ENCODE assay signal across 20 mouse cellular contexts in genomic region chr3:69910073-69910472, GRCm38 (mm10). TPM values are rescaled to one million over a fixed set of nuclear protein-coding genes. Genes with fewer than 3 reads are reported as not detected.
"Had no signal": no experiment of that assay in that cellular context is flagged by ENCODE, and none has a peak within 500 bp of the region (broad histone marks: within the 10 kb centered on the region; RNA-seq: fewer than 3 reads in every experiment).

No protein-coding gene starts in this region.

- H3K4me2 ChIP-seq: limb, embryonic 12.5 days; limb, embryonic 15.5 days; liver, embryonic 11.5 days; midbrain, embryonic 13.5 days; neural tube, embryonic 13.5 days; stomach, embryonic 15.5 days had no signal

- H3K27me3 ChIP-seq: limb, embryonic 12.5 days; limb, embryonic 15.5 days; midbrain, embryonic 13.5 days; neural tube, embryonic 13.5 days; stomach, embryonic 15.5 days had no signal

- H3K9ac ChIP-seq: limb, embryonic 12.5 days; limb, embryonic 15.5 days; liver, embryonic 14.5 days; liver, postnatal 0 days; midbrain, embryonic 13.5 days; neural tube, embryonic 13.5 days; stomach, embryonic 15.5 days had no signal

- H3K36me3 ChIP-seq: limb, embryonic 12.5 days; limb, embryonic 15.5 days; midbrain, embryonic 10.5 days; midbrain, embryonic 13.5 days; neural tube, embryonic 13.5 days; stomach, embryonic 15.5 days had no signal

- H3K4me3 ChIP-seq: limb, embryonic 12.5 days; limb, embryonic 15.5 days; midbrain, embryonic 10.5 days; midbrain, embryonic 13.5 days; myocyte; neural tube, embryonic 13.5 days; stomach, embryonic 15.5 days had no signal

- ATAC-seq: liver, postnatal 0 days; midbrain, embryonic 13.5 days; midbrain, embryonic 16.5 days had no signal

- H3K27ac ChIP-seq: limb, embryonic 12.5 days; limb, embryonic 15.5 days; liver, embryonic 14.5 days; midbrain, embryonic 10.5 days; midbrain, embryonic 13.5 days; neural tube, embryonic 13.5 days; stomach, embryonic 15.5 days had no signal

- DNase-seq: kidney, adult 11 months; kidney, adult 9 months; kidney, postnatal 14 days; kidney, postnatal 4 days; left cerebral cortex, postnatal 4 days; liver, postnatal 0 days; retina, postnatal 1 day; right cerebral cortex, postnatal 25 days; spleen, adult 18-20 months; thymus, postnatal 25 days had no signal

- H3K9me3 ChIP-seq: limb, embryonic 12.5 days; limb, embryonic 15.5 days; midbrain, embryonic 10.5 days; midbrain, embryonic 13.5 days; neural tube, embryonic 13.5 days; stomach, embryonic 15.5 days had no signal

- H3K4me1 ChIP-seq: stomach, embryonic 15.5 days had no signal

RNA-seq across cellular contexts. Expression of gene Sptssb, which starts 50.3 kb away (rescaled TPM):
- polyA plus RNA-seq: limb, embryonic 12.5 days; myocyte had no signal
